Mouse (Mus musculus): ENCODE data around the gene Gm14744. TPM values are rescaled to one million over a fixed set of nuclear protein-coding genes. Genes with fewer than 3 reads are reported as not detected.
A peak's percentile ranks its signal among the peaks of the same experiment; 100 is the strongest.
"Not testable (repeated sequence)": the region's sequence is repeated elsewhere in the genome, so short reads cannot be mapped to it uniquely, and the experiment has no call there.

Gene Gm14744
- polyA plus RNA-seq (2012; fragmentation: generic; extraction: Trizol), result not detected
- long read RNA-seq, experiment 1, result 0 reads
- long read RNA-seq, experiment 2, result 0 reads

DNA sequence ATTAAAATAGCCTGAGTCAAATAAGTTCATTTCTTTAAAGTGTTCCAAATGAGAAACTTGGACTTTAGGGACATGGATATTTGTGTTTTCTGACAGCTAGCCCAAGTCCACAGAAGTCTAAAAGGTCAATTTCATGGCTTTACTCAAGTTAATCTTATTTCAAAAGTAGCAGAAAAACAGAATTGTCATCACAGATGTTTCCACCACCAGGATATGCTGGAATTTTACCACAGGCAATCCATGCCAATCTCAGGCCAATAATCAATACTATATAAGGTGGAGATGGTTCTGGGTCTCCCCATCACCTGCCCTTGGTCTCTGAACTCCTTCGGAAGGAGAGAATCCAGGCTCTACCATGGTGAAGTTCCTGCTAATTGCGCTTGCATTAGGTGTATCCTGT, at the start of gene Gm14744:
TSS of gene Gm14744 (plus strand) at position 301 of the 400 bp plus-strand sequence.
- not testable (repeated sequence) for H3K36me3 ChIP-seq (ENCODE audit: control insufficient read depth, insufficient read depth); H3K27me3 ChIP-seq (ENCODE audit: control insufficient read depth, insufficient read depth, insufficient read length); H3ac ChIP-seq (ENCODE audit: control insufficient read depth, insufficient read length, low read depth); H3K4me3 ChIP-seq (ENCODE audit: insufficient read depth, poor library complexity, severe bottlenecking); H3K79me2 ChIP-seq (ENCODE audit: control insufficient read depth, insufficient read depth); H3K79me3 ChIP-seq (ENCODE audit: low read depth)

DNA sequence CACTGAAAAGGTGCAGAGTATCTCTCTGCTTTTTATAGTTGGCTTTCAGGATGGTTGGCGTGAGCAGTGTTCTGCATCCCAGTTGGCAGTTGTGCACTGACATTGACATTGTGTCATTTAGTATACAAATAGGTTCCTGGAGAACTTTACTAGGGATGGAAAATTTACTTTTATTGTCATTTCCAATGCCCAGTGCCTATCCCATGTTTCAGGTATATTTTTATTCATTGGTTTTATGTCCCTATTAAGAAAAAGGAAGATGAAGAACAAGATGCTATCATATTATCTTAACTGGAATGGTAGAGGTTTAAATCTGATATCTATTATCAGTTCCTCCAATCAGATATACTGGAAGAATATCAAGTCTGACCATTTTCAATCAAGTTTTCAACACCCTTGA, 11.0 kb upstream of the Gm14744 start, which contains the start of gene Pbsn:
TSS of gene Pbsn (minus strand) at position 101 of the 400 bp plus-strand sequence.
- Histone ChIP-seq H3K4me3 (ENCODE audit: insufficient read depth, poor library complexity, severe bottlenecking) (no peak within 1 kb of the TSS), H3K79me2 (ENCODE audit: control insufficient read depth, insufficient read depth) (no peaks in the 10 kb centered on the region), H3K27me3 (ENCODE audit: control insufficient read depth, insufficient read depth, insufficient read length) (no peaks in the 10 kb centered on the region), H3ac (ENCODE audit: control insufficient read depth, insufficient read length, low read depth) (no peak within 1 kb of the TSS), H3K36me3 (ENCODE audit: control insufficient read depth, insufficient read depth) (no peaks in the 10 kb centered on the region), H3K79me3 (ENCODE audit: low read depth) (no peaks in the 10 kb centered on the region)
- no peak for TF ChIP-seq MAX (IDR thresholded peaks at IDR 0.05)
- TF ChIP-seq FOSL1 (IDR thresholded peaks at IDR 0.05; ENCODE audit: insufficient read depth, low read length, poor library complexity, severe bottlenecking), result no peak
- TF ChIP-seq MYOD1 (IDR thresholded peaks at IDR 0.05; ENCODE audit: control insufficient read depth, insufficient read length, low read depth), result no peak
- TF ChIP-seq CEBPB (IDR thresholded peaks at IDR 0.05; ENCODE audit: low read depth), result no peak
- TF ChIP-seq USF1 (IDR thresholded peaks at IDR 0.05; ENCODE audit: low read depth), result no peak
- TF ChIP-seq MYOG (IDR thresholded peaks at IDR 0.05; ENCODE audit: control insufficient read depth, extremely low read depth, insufficient read length), result no peak
- TF ChIP-seq CTCF (IDR thresholded peaks at IDR 0.05; ENCODE audit: control insufficient read depth, insufficient read depth, insufficient read length), result no peak

GRCm38 (mm10) chrX:77880033-77880432, 15.5 kb downstream of the Gm14744 start:
- not testable (repeated sequence) for H3K79me2 ChIP-seq (ENCODE audit: control insufficient read depth, insufficient read depth)

More at GRCm38 (mm10) chrX:77880033-77880432, 15.5 kb downstream of the Gm14744 start:
- not testable (repeated sequence) for H3K4me3 ChIP-seq (ENCODE audit: insufficient read depth, poor library complexity, severe bottlenecking); H3K36me3 ChIP-seq (ENCODE audit: control insufficient read depth, insufficient read depth); H3K79me3 ChIP-seq (ENCODE audit: low read depth); H3ac ChIP-seq (ENCODE audit: control insufficient read depth, insufficient read length, low read depth); H3K27me3 ChIP-seq (ENCODE audit: control insufficient read depth, insufficient read depth, insufficient read length)
- peak; percentile 52 for TF ChIP-seq CEBPB (IDR thresholded peaks at IDR 0.05; ENCODE audit: low read depth)

Other genes with a start within 250 kb of the Gm14744 start
- 7.0 TPM for gene Prkx, start 68.5 kb upstream of the Gm14744 start, polyA plus RNA-seq (2012; fragmentation: generic; extraction: Trizol)
- not detected for gene Pbsn, start 11.1 kb upstream of the Gm14744 start, polyA plus RNA-seq (2012; fragmentation: generic; extraction: Trizol)
- gene 5430402E10Rik, start 60.3 kb downstream of the Gm14744 start, polyA plus RNA-seq (2012; fragmentation: generic; extraction: Trizol), result not detected
- gene Obp1a, start 226.6 kb downstream of the Gm14744 start, polyA plus RNA-seq (2012; fragmentation: generic; extraction: Trizol), result not detected

All from C2C12 (cell line).